Mouse (Mus musculus): ENCODE data around the gene Wnt9a. TPM values are rescaled to one million over a fixed set of nuclear protein-coding genes. Genes with fewer than 3 reads are reported as not detected.

The Wnt9a gene
- polyA plus RNA-seq, 1 experiment: 12.2 TPM

Other genes starting within 250 kb of the Wnt9a start
- 1.1 and 1.4 TPM in 2 replicates for gene Obscn, start 170.5 kb upstream of the Wnt9a start, polyA plus RNA-seq (2012; rRNA removed)
- gene Iba57, start 143.2 kb upstream of the Wnt9a start, polyA plus RNA-seq (2012; rRNA removed): 6.4 and 7.0 TPM in 2 replicates
- gene Gjc2, start 123.7 kb upstream of the Wnt9a start, polyA plus RNA-seq (2012; rRNA removed): 13.8 and 16.7 TPM in 2 replicates
- 232 and 250 TPM in 2 replicates for gene Guk1, start 114.7 kb upstream of the Wnt9a start, polyA plus RNA-seq (2012; rRNA removed)
- gene Mrpl55, start 104.4 kb upstream of the Wnt9a start, polyA plus RNA-seq (2012; rRNA removed): 48.7 and 58.2 TPM in 2 replicates
- gene 2310033P09Rik, start 98.6 kb upstream of the Wnt9a start, polyA plus RNA-seq (2012; rRNA removed): 33.2 and 35.6 TPM in 2 replicates
- 593 and 603 TPM in 2 replicates for gene Arf1, start 78.7 kb upstream of the Wnt9a start, polyA plus RNA-seq (2012; rRNA removed)
- 0.04 TPM in 1 of 2 replicates, not detected in the other for gene Wnt3a, start 16.2 kb upstream of the Wnt9a start, polyA plus RNA-seq (2012; rRNA removed)
- gene Prss38, start 68.7 kb downstream of the Wnt9a start, polyA plus RNA-seq (2012; rRNA removed): 0.11 and 0.12 TPM in 2 replicates
- gene Jmjd4, start 143.1 kb downstream of the Wnt9a start, polyA plus RNA-seq (2012; rRNA removed): 14.7 and 15.6 TPM in 2 replicates
- gene Snap47, start 144.3 kb downstream of the Wnt9a start, polyA plus RNA-seq (2012; rRNA removed): 337 and 389 TPM in 2 replicates
- 3.2 and 3.8 TPM in 2 replicates for gene Zfp867, start 165.5 kb downstream of the Wnt9a start, polyA plus RNA-seq (2012; rRNA removed)
- gene Zkscan17, start 219.8 kb downstream of the Wnt9a start, polyA plus RNA-seq (2012; rRNA removed): 8.2 and 8.9 TPM in 2 replicates
- 0.57 and 0.64 TPM in 2 replicates for gene Nlrp3, start 234.6 kb downstream of the Wnt9a start, polyA plus RNA-seq (2012; rRNA removed)

Measured in frontal cortex, adult 2 months (tissue).